In genomic region chr9:7571162-7571561, GRCm38 (mm10) we compare ENCODE assay signal across 31 mouse cellular contexts. TPM values are rescaled to one million over a fixed set of nuclear protein-coding genes. Genes with fewer than 3 reads are reported as not detected.
DNase-seq lines count a peak whose midpoint lies in the region; ATAC-seq and TF ChIP-seq lines count a peak whose summit lies in the region.
"Had no signal": no experiment of that assay in that cellular context is flagged by ENCODE, and none has a peak within 500 bp of the region (broad histone marks: within the 10 kb centered on the region; RNA-seq: fewer than 3 reads in every experiment).

Gene Mmp27, plus strand, starts transcription at chr9:7571396.

- DNase-seq in liver, embryonic 14.5 days (ENCODE audit: low read depth in 3 of 3, low spot score in 3 of 3) = no peak
- DNase-seq in G1E (ENCODE audit: low spot score) = no peak
- no peak for DNase-seq in liver, postnatal 0 days
- DNase-seq in right cerebral cortex, postnatal 36 days (ENCODE audit: low spot score in 2 of 2) = no peak
- no peak for DNase-seq in forebrain, embryonic 11.5 days (ENCODE audit: low spot score)
- no peak for DNase-seq in cerebellum, adult 2 months
- DNase-seq: adrenal gland, postnatal 25 days; cerebellum, adult 11 months; cerebellum, postnatal 10 days; gastrocnemius, postnatal 10 days; heart, postnatal 4 days; kidney, adult 8-10 months; kidney, postnatal 25 days; lung, adult 2 months; lung, postnatal 4 days; thymus, postnatal 14 days had no signal

- no peaks in the 10 kb centered on the region for H3K9me3 ChIP-seq in liver, embryonic 14.5 days (ENCODE audit: control insufficient read depth, low read length)
- no peaks in the 10 kb centered on the region for H3K9me3 ChIP-seq in liver, embryonic 12.5 days (replicated peaks)
- H3K9me3 ChIP-seq in G1E (replicated peaks) = no peaks in the 10 kb centered on the region
- no peaks in the 10 kb centered on the region for H3K9me3 ChIP-seq in liver, postnatal 0 days (ENCODE audit: low read length)
- no peaks in the 10 kb centered on the region for H3K9me3 ChIP-seq in forebrain, embryonic 11.5 days (ENCODE audit: control insufficient read depth, low read length)
- H3K9me3 ChIP-seq: forebrain, embryonic 12.5 days; intestine, embryonic 15.5 days; midbrain, embryonic 12.5 days had no signal

- TF ChIP-seq POLR2A in bone marrow, adult 2 months (IDR thresholded peaks at IDR 0.05; ENCODE audit: borderline replicate concordance, control insufficient read depth, low read depth, low read length) = no peak
- no peak for TF ChIP-seq POLR2A in cerebellum, adult 2 months (IDR thresholded peaks at IDR 0.05; ENCODE audit: borderline replicate concordance, insufficient read depth, low read length)

- ATAC-seq in liver, embryonic 14.5 days (ENCODE audit: insufficient read depth) = peak; percentile 61; the same call in 1 of the 2 replicates
- no peak for ATAC-seq in liver, embryonic 12.5 days
- ATAC-seq in G1E (ENCODE audit: extremely low read depth, insufficient number of reproducible peaks, low FRiP score, poor library complexity, severe bottlenecking) = peak; percentile 18; the same call in 1 of the 2 replicates
- ATAC-seq in liver, postnatal 0 days = peak; percentile 22; the same call in 1 of the 2 replicates
- no peak for ATAC-seq in forebrain, embryonic 11.5 days (replicated peaks; ENCODE audit: low FRiP score)
- ATAC-seq: hindbrain, embryonic 16.5 days; intestine, embryonic 15.5 days had no signal

- peaks cover 0 to 8% of the 10 kb centered on the region in 2 experiments; a peak in 3 of 4 replicates for H3K4me1 ChIP-seq in liver, embryonic 14.5 days (replicated peaks; ENCODE audit: control insufficient read depth in 2 of 2, insufficient read depth in 2 of 2, low read length in 1 of 2)
- peaks cover 15% of the 10 kb centered on the region; the same call in 1 of the 2 replicates for H3K4me1 ChIP-seq in liver, embryonic 12.5 days
- peaks cover 8% of the 10 kb centered on the region for H3K4me1 ChIP-seq in G1E (ENCODE audit: insufficient read depth, low read depth, low read length)
- peaks cover 6% of the 10 kb centered on the region; the same call in 1 of the 2 replicates for H3K4me1 ChIP-seq in bone marrow, adult 2 months (ENCODE audit: control insufficient read depth, insufficient read depth, low read length)
- peaks cover 15% of the 10 kb centered on the region; the same call in 1 of the 2 replicates for H3K4me1 ChIP-seq in liver, postnatal 0 days (ENCODE audit: insufficient read depth)
- H3K4me1 ChIP-seq in forebrain, embryonic 11.5 days (replicated peaks; ENCODE audit: control insufficient read depth, insufficient read depth, low read length) = no peaks in the 10 kb centered on the region
- no peaks in the 10 kb centered on the region for H3K4me1 ChIP-seq in cerebellum, adult 2 months (ENCODE audit: control insufficient read depth, insufficient read depth, low read length)
- H3K4me1 ChIP-seq: forebrain, embryonic 12.5 days; intestine, embryonic 15.5 days; midbrain, embryonic 12.5 days had no signal

- no peaks in the 10 kb centered on the region for H3K36me3 ChIP-seq in liver, embryonic 14.5 days (replicated peaks; ENCODE audit: control insufficient read depth, insufficient read depth, low read depth)
- no peaks in the 10 kb centered on the region for H3K36me3 ChIP-seq in liver, embryonic 12.5 days
- no peaks in the 10 kb centered on the region for H3K36me3 ChIP-seq in G1E (replicated peaks)
- H3K36me3 ChIP-seq in liver, postnatal 0 days (replicated peaks; ENCODE audit: insufficient read depth, low read length) = no peaks in the 10 kb centered on the region
- H3K36me3 ChIP-seq in forebrain, embryonic 11.5 days (ENCODE audit: control insufficient read depth, insufficient read depth, low read length) = no peaks in the 10 kb centered on the region
- H3K36me3 ChIP-seq: forebrain, embryonic 12.5 days; intestine, embryonic 15.5 days; midbrain, embryonic 12.5 days had no signal

- TF ChIP-seq CTCF in liver, embryonic 14.5 days (IDR thresholded peaks at IDR 0.05; ENCODE audit: low read depth) = no peak
- no peak for TF ChIP-seq CTCF in G1E (IDR thresholded peaks at IDR 0.05; ENCODE audit: low read depth, low read length)
- TF ChIP-seq CTCF in bone marrow, adult 2 months (IDR thresholded peaks at IDR 0.05; ENCODE audit: control insufficient read depth, insufficient read depth, low read length) = no peak
- TF ChIP-seq CTCF in liver, postnatal 0 days (IDR thresholded peaks at IDR 0.05; ENCODE audit: low read depth) = no peak
- TF ChIP-seq CTCF in cerebellum, adult 2 months (IDR thresholded peaks at IDR 0.05; ENCODE audit: borderline replicate concordance, insufficient read depth, low read depth, low read length) = no peak

- H3K4me3 ChIP-seq in liver, embryonic 14.5 days (ENCODE audit: insufficient read depth in 1 of 2, low read depth in 2 of 2, low read length in 2 of 2) = no peak within 1 kb of the TSS
- no peak within 1 kb of the TSS for H3K4me3 ChIP-seq in liver, embryonic 12.5 days
- H3K4me3 ChIP-seq in G1E (ENCODE audit: low read depth, low read length) = no peak within 1 kb of the TSS
- H3K4me3 ChIP-seq in bone marrow, adult 2 months (replicated peaks; ENCODE audit: control insufficient read depth, low read depth, low read length) = no peak within 1 kb of the TSS
- H3K4me3 ChIP-seq in liver, postnatal 0 days (ENCODE audit: low read depth, low read length) = no peak within 1 kb of the TSS
- H3K4me3 ChIP-seq in forebrain, embryonic 11.5 days (ENCODE audit: low read depth, low read length) = no peak within 1 kb of the TSS
- H3K4me3 ChIP-seq in cerebellum, adult 2 months (replicated peaks; ENCODE audit: insufficient read depth, low read depth, low read length) = no peak within 1 kb of the TSS
- H3K4me3 ChIP-seq: forebrain, embryonic 12.5 days; intestine, embryonic 15.5 days; layer of hippocampus, adult 2 months; midbrain, embryonic 12.5 days had no signal

- H3K4me2 ChIP-seq in liver, embryonic 14.5 days (ENCODE audit: low read depth) = no peak within 1 kb of the TSS
- no peak within 1 kb of the TSS for H3K4me2 ChIP-seq in liver, embryonic 12.5 days
- H3K4me2 ChIP-seq in liver, postnatal 0 days (ENCODE audit: low read depth, low read length) = no peak within 1 kb of the TSS
- H3K4me2 ChIP-seq in forebrain, embryonic 11.5 days (ENCODE audit: low read depth, low read length, severe bottlenecking) = no peak within 1 kb of the TSS
- H3K4me2 ChIP-seq: forebrain, embryonic 12.5 days; intestine, embryonic 15.5 days; midbrain, embryonic 12.5 days had no signal

- peak; percentile 33; the same call in 1 of the 2 replicates for TF ChIP-seq EP300 in liver, embryonic 14.5 days (IDR thresholded peaks at IDR 0.05; ENCODE audit: low read depth)
- 0 out of 2 replicates have a peak, but pooled peaks have one; percentile 22 for TF ChIP-seq EP300 in liver, postnatal 0 days (IDR thresholded peaks at IDR 0.05; ENCODE audit: low read depth)

- no peak within 1 kb of the TSS for H3K27ac ChIP-seq in liver, embryonic 14.5 days
- no peak within 1 kb of the TSS for H3K27ac ChIP-seq in liver, embryonic 12.5 days
- peak within 1 kb of the TSS; percentile 50 for H3K27ac ChIP-seq in bone marrow, adult 2 months (ENCODE audit: control insufficient read depth, insufficient read depth, low read depth, low read length, poor library complexity)
- H3K27ac ChIP-seq in liver, postnatal 0 days (ENCODE audit: low read depth) = no peak within 1 kb of the TSS
- H3K27ac ChIP-seq in forebrain, embryonic 11.5 days (ENCODE audit: low read depth, low read length) = no peak within 1 kb of the TSS
- H3K27ac ChIP-seq in cerebellum, adult 2 months (ENCODE audit: insufficient read depth, low read length) = no peak within 1 kb of the TSS
- H3K27ac ChIP-seq: forebrain, embryonic 12.5 days; intestine, embryonic 15.5 days; layer of hippocampus, adult 2 months; midbrain, embryonic 12.5 days had no signal

- 31% methylated on average over 4 of the region's 4 CpGs for WGBS in liver, embryonic 14.5 days (ENCODE audit: insufficient replicate concordance)
- 41% methylated on average over 4 of the region's 4 CpGs for WGBS in liver, embryonic 12.5 days (ENCODE audit: insufficient replicate concordance)
- 29% methylated on average over 4 of the region's 4 CpGs for WGBS in bone marrow, adult 2 months
- WGBS in liver, postnatal 0 days (ENCODE audit: insufficient replicate concordance) = 46% methylated on average over 4 of the region's 4 CpGs
- WGBS in forebrain, embryonic 11.5 days = 85% methylated on average over 4 of the region's 4 CpGs
- WGBS in cerebellum, adult 2 months = 71% methylated on average over 4 of the region's 4 CpGs

- no peak within 1 kb of the TSS for H3K9ac ChIP-seq in liver, embryonic 14.5 days (replicated peaks)
- H3K9ac ChIP-seq in liver, embryonic 12.5 days = no peak within 1 kb of the TSS
- H3K9ac ChIP-seq in liver, postnatal 0 days (replicated peaks) = no peak within 1 kb of the TSS
- no peak within 1 kb of the TSS for H3K9ac ChIP-seq in forebrain, embryonic 11.5 days (ENCODE audit: low read length)
- H3K9ac ChIP-seq: forebrain, embryonic 12.5 days; intestine, embryonic 15.5 days; midbrain, embryonic 12.5 days had no signal

- no peaks in the 10 kb centered on the region for H3K27me3 ChIP-seq in liver, embryonic 14.5 days (ENCODE audit: control insufficient read depth, insufficient read depth, low read length)
- H3K27me3 ChIP-seq in liver, embryonic 12.5 days (replicated peaks) = no peaks in the 10 kb centered on the region
- no peaks in the 10 kb centered on the region for H3K27me3 ChIP-seq in G1E (ENCODE audit: insufficient read depth, low read length)
- H3K27me3 ChIP-seq in liver, postnatal 0 days (ENCODE audit: insufficient read depth, low read length) = no peaks in the 10 kb centered on the region
- no peaks in the 10 kb centered on the region for H3K27me3 ChIP-seq in forebrain, embryonic 11.5 days (ENCODE audit: control insufficient read depth, insufficient read depth, low read length)
- no peaks in the 10 kb centered on the region for H3K27me3 ChIP-seq in cerebellum, adult 2 months (ENCODE audit: control insufficient read depth, insufficient read depth, low read length)
- H3K27me3 ChIP-seq: forebrain, embryonic 12.5 days; intestine, embryonic 15.5 days; midbrain, embryonic 12.5 days had no signal

RNA-seq across cellular contexts. Expression of gene Mmp27, which starts in this region (rescaled TPM):
- 0.03 and 0.17 TPM in 2 replicates for polyA plus RNA-seq in liver, embryonic 14.5 days (2012; rRNA removed)
- 0.06 TPM in 1 of 2 replicates, not detected in the other for polyA plus RNA-seq in liver, embryonic 14.5 days (2014; fragmentation: Nextera tagmentation; extraction: Ambion mirVana)
- polyA plus RNA-seq in liver, embryonic 12.5 days (2016; fragmentation: Nextera tagmentation; extraction: Ambion mirVana) = 0.06 TPM in 1 of 2 replicates, not detected in the other
- total RNA-seq in G1E (2014; fragmentation: Nextera tagmentation) (0.68 TPM in 1 of 2 replicates, not detected in the other), G1E (2017) (3.4 and 3.5 TPM in 2 replicates)
- not detected in 2 replicates for polyA plus RNA-seq in G1E (2012)
- 1.3 TPM in 1 of 2 replicates, not detected in the other for polyA plus RNA-seq in bone marrow, adult 2 months (2011; ENCODE audit: insufficient read depth, insufficient read length, low replicate concordance, missing spikeins)
- polyA plus RNA-seq in liver, postnatal 0 days (2015; fragmentation: Nextera tagmentation; extraction: Ambion mirVana) = 0.33 and 0.38 TPM in 2 replicates
- not detected in 2 replicates for polyA plus RNA-seq in forebrain, embryonic 11.5 days (2014; fragmentation: Nextera tagmentation; extraction: Ambion mirVana)
- polyA plus RNA-seq in cerebellum, adult 2 months (2012; rRNA removed) = not detected in 2 replicates
- total RNA-seq: heart, postnatal 4 days; layer of hippocampus, adult 2 months; layer of hippocampus, postnatal 25 days; left cerebral cortex, postnatal 10 days; monocyte, adult 5-6 weeks had no signal
- polyA plus RNA-seq: embryonic facial prominence, embryonic 11.5 days; forebrain, embryonic 12.5 days; heart, embryonic 16.5 days; hindbrain, embryonic 16.5 days; intestine, embryonic 15.5 days; limb, embryonic 11.5 days; midbrain, embryonic 12.5 days; neural tube, embryonic 11.5 days; stomach, embryonic 14.5 days had no signal

Comparison
In these comparisons a context has a peak if more than half of its experiments do, and no peak if none do; other contexts are left out.
1. Peak in ATAC-seq in liver, embryonic 14.5 days; RNA of the gene not detected or under 1 TPM.
2. Peak in ATAC-seq in liver, postnatal 0 days; RNA of the gene not detected or under 1 TPM.